Mouse (Mus musculus) megakaryocyte, embryonic 14.5 days (primary cell): Measurements from ENCODE around the gene Dapk3. TPM values are rescaled to one million over a fixed set of nuclear protein-coding genes. Genes with fewer than 3 reads are reported as not detected.
A peak's percentile ranks its signal among the peaks of the same experiment; 100 is the strongest.

Experiments
- H3K27me3 ChIP-seq: replicated peaks from 2 replicates; pipeline ENCODE3; 2012; ENCODE audit warnings: inconsistent platforms
- H3K36me3 ChIP-seq: replicated peaks from 2 replicates; pipeline ENCODE3; 2012; ENCODE audit warnings: low read length, inconsistent platforms, mixed read lengths
- H3K4me1 ChIP-seq: 2 replicates; pipeline ENCODE4 v1.6.1; 2012; ENCODE audit warnings: inconsistent platforms
- H3K4me3 ChIP-seq: replicated peaks from 2 replicates; pipeline ENCODE3; 2012; ENCODE audit warnings: moderate library complexity, mild to moderate bottlenecking, inconsistent platforms
- H3K9me3 ChIP-seq: 2 replicates; pipeline ENCODE4 v1.6.1; 2012; ENCODE audit warnings: inconsistent platforms
- FLI1 ChIP-seq: IDR thresholded peaks from 2 replicates; pipeline ENCODE4 v1.6.1; 2012; ENCODE audit warnings: low read length, inconsistent platforms, mixed read lengths
- GATA1 ChIP-seq: IDR thresholded peaks from 3 replicates; pipeline ENCODE4 v1.6.1; 2012; ENCODE audit warnings: mixed read lengths, low read length, inconsistent platforms, borderline replicate concordance
- polyA plus RNA-seq: library from polyadenylated mRNA; stranded (reverse); fragments of >175 nt; gene quantifications from 2 replicates; pipeline ENCODE4 v1.2.3, GENCODE M21; 2012; ENCODE audit warnings: low replicate concordance; ENCODE audit not compliant: insufficient read depth

Dapk3 gene
- polyA plus RNA-seq = 168 TPM in 2 replicates

DNA sequence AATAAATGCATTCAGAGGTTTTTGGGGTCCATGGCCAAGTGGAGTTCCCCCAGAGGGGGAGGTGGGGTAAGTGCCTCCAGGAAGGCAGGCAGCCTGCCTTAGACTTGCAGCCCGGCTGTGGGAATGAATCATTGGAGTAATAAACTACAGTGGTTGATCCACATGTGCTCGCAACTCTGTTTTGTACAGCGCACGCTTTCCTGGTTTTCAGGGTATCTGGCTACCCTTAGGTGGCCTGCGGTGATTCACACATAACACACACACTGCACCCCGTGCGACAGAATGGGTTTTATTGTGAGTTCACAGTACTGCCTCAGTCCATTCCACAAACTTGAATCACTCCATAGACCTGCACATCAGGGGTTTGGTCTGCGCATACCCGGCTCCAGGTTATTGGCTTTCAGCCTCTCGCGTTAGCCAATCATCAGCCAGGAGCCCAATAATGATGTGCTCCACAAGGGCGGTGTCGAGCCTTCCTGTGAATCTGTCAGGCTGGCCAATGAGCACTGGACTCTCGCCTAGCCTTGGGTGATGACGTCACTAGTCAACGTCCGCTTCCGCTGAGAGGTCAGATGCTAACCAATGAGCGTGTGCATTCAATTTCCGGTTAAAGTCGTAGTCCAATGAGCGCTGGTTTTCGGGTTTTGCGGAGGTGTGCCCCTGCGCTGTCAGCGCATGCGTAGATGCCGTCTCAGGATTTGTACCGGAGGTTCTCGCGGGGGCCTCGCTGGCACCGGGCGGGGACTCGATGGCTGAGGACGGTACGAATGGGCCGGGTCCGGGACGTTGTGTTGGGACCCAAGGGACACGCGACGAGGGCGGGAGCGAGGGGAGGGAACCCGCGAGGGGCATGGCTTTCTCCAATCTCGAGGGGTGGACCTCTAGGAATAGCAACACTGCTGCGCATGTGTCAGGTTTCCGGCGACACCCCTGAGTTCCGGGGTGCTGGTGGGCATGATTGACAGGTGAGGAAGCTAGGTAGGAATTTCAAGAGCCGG is at the start of gene Dapk3:
Gene Dapk3, plus strand, starts transcription at position 670 of the 998 bp plus-strand sequence.
- TF ChIP-seq GATA1 = no peak
- peak; percentile 66 for TF ChIP-seq FLI1
- Histone ChIP-seq H3K4me3 (peak within 1 kb of the TSS; percentile 96), H3K27me3 (no peaks in the 10 kb centered on the region), H3K9me3 (no peaks in the 10 kb centered on the region), H3K4me1 (peaks cover 82% of the 10 kb centered on the region), H3K36me3 (peaks cover 84% of the 10 kb centered on the region)

DNA sequence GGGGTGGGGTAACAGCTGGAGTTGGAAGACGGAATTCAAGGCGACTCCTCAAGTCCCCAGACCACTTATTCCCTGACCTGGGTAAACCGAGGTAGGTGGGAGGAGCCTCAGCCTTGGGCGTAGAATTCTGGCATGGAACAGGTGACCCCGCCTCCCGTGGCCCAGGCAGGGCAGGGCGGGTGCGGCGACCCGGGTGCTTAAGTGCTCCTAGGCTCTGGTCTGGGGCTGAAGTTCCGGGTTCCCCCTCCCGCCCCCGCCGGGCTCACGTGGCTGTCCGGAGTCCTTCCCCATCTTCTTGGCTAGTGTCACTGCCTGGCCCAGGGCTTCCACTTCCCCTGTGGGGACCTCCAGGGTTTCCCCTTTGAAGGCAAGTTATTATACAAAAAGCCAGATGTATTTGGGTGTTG is 48.6 kb upstream of the Dapk3 start:
- Histone ChIP-seq H3K9me3 (no peaks in the 10 kb centered on the region), H3K4me1 (peaks cover 50% of the 10 kb centered on the region), H3K27me3 (no peaks in the 10 kb centered on the region), H3K36me3 (peaks cover 4% of the 10 kb centered on the region), H3K4me3 (peak overlapping the region; percentile 98)
- TF ChIP-seq FLI1 = no peak
- no peak for TF ChIP-seq GATA1

GRCm38 (mm10) chr10:81134966-81135681 is 47.7 kb upstream of the Dapk3 start, which contains the start of gene Zbtb7a:
TSS of gene Zbtb7a (plus strand) at chr10:81135220.
- Histone ChIP-seq H3K4me3 (peak within 1 kb of the TSS; percentile 98), H3K4me1 (peaks cover 52% of the 10 kb centered on the region), H3K36me3 (peaks cover 13% of the 10 kb centered on the region), H3K27me3 (no peaks in the 10 kb centered on the region), H3K9me3 (no peaks in the 10 kb centered on the region)
- TF ChIP-seq FLI1 = no peak
- TF ChIP-seq GATA1 = no peak

- no peaks in the 10 kb centered on the region for H3K9me3 ChIP-seq
- peak overlapping the region; percentile 98 for H3K4me3 ChIP-seq
- H3K4me1 ChIP-seq = peaks cover 52% of the 10 kb centered on the region
- H3K36me3 ChIP-seq = peaks cover 22% of the 10 kb centered on the region
- H3K27me3 ChIP-seq = no peaks in the 10 kb centered on the region
- TF ChIP-seq FLI1 (no peak), GATA1 (no peak)
Measured at GRCm38 (mm10) chr10:81135831-81136705, 46.7 kb upstream of the Dapk3 start.

DNA sequence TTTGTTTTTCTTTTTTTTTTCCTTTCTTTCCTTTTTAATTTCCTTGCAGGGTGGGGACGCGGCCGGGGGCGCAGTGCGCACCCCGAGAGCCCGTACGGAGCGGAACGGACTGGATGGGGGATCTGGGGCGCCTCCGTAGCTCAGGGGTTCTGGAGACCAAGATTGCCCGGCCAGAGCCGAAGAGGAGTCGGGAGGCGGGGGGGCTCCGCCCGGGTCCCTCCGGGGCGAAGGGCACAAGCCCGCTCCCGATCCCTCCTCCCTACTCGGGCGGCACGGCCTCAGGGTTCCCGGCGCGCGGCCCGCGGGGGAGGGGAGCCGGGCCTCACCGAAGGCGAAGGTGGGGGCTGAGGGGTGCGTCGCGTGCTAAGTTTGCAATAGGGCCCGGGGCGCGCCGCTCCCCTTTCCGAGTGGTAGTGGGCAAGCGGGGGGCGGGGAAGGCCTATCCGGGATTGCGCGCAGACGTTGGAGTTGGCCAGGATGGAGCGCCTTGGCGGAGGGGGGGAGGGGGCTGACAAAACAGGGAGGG is 46.0 kb upstream of the Dapk3 start:
- Histone ChIP-seq H3K36me3 (peaks cover 29% of the 10 kb centered on the region), H3K4me1 (peaks cover 58% of the 10 kb centered on the region), H3K27me3 (no peaks in the 10 kb centered on the region), H3K9me3 (no peaks in the 10 kb centered on the region), H3K4me3 (peak overlapping the region; percentile 98)
- TF ChIP-seq FLI1 (no peak), GATA1 (no peak)

- peaks cover 65% of the 10 kb centered on the region for H3K4me1 ChIP-seq
- H3K36me3 ChIP-seq = peaks cover 35% of the 10 kb centered on the region
- H3K27me3 ChIP-seq = no peaks in the 10 kb centered on the region
- TF ChIP-seq GATA1 (peak; percentile 43; the same call in 1 of the 3 replicates), FLI1 (no peak)
- H3K9me3 ChIP-seq = no peaks in the 10 kb centered on the region
- peak overlapping the region; percentile 98 for H3K4me3 ChIP-seq
Measured at GRCm38 (mm10) chr10:81137252-81138130, 45.3 kb upstream of the Dapk3 start.

GRCm38 (mm10) chr10:81138131-81138782 is 44.5 kb upstream of the Dapk3 start:
- Histone ChIP-seq H3K9me3 (no peaks in the 10 kb centered on the region), H3K36me3 (peaks cover 42% of the 10 kb centered on the region), H3K27me3 (no peaks in the 10 kb centered on the region), H3K4me1 (peaks cover 68% of the 10 kb centered on the region), H3K4me3 (peak overlapping the region; percentile 98)
- TF ChIP-seq FLI1 (no peak), GATA1 (no peak)
